ENCODE assay signal across 11 mouse cellular contexts in the genomic region with DNA sequence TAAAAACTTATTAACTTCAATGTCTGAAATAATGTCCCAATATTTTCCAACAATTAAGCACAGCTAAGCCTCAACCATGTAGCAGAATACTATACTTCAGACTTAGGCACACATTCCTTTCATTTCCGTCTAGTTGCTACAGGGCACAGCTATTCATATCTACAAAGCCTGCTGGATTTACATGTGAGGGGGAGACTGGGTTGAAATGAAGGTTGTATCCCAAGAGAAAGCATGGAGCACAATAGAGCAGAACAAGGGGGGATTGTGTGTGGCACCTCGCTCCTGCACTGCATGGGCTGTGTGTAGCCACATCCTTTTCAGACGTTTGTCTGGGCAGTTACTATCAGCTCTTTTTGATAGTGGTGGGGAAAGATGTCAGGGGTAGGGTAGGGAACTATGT.
DNase-seq lines count a peak whose midpoint lies in the region; ATAC-seq and TF ChIP-seq lines count a peak whose summit lies in the region.
"Had no signal": no experiment of that assay in that cellular context is flagged by ENCODE, and none has a peak within 500 bp of the region (broad histone marks: within the 10 kb centered on the region; RNA-seq: fewer than 3 reads in every experiment).

No protein-coding gene starts in this region.

- no peaks in the 10 kb centered on the region for H3K36me3 ChIP-seq in midbrain, embryonic 10.5 days
- H3K36me3 ChIP-seq in midbrain, postnatal 0 days (ENCODE audit: insufficient read depth, low read length), result no peaks in the 10 kb centered on the region
- H3K36me3 ChIP-seq in hindbrain, embryonic 10.5 days, result no peaks in the 10 kb centered on the region
- no peaks in the 10 kb centered on the region for H3K36me3 ChIP-seq in neural tube, embryonic 15.5 days
- H3K36me3 ChIP-seq: liver, embryonic 13.5 days had no signal

- no peak overlapping the region for H3K9ac ChIP-seq in midbrain, postnatal 0 days (replicated peaks; ENCODE audit: low read length, poor library complexity, severe bottlenecking)
- no peak overlapping the region for H3K9ac ChIP-seq in neural tube, embryonic 15.5 days (replicated peaks)
- H3K9ac ChIP-seq: liver, embryonic 13.5 days had no signal

- no peak overlapping the region for H3K4me3 ChIP-seq in midbrain, embryonic 10.5 days
- H3K4me3 ChIP-seq in midbrain, postnatal 0 days (ENCODE audit: low read depth, low read length), result no peak overlapping the region
- H3K4me3 ChIP-seq in hindbrain, embryonic 10.5 days, result no peak overlapping the region
- H3K4me3 ChIP-seq in neural tube, embryonic 15.5 days (replicated peaks), result no peak overlapping the region
- H3K4me3 ChIP-seq: liver, embryonic 13.5 days had no signal

- peak overlapping the region; percentile 67 for H3K27ac ChIP-seq in midbrain, embryonic 10.5 days (replicated peaks)
- H3K27ac ChIP-seq in midbrain, postnatal 0 days (ENCODE audit: low read depth, low read length), result no peak overlapping the region
- peak overlapping the region; percentile 76 for H3K27ac ChIP-seq in hindbrain, embryonic 10.5 days
- H3K27ac ChIP-seq in neural tube, embryonic 15.5 days (replicated peaks), result no peak overlapping the region
- H3K27ac ChIP-seq: liver, embryonic 13.5 days had no signal

- DNase-seq in midbrain, embryonic 10.5 days (ENCODE audit: low spot score), result peak; percentile 28
- DNase-seq in midbrain, postnatal 0 days (ENCODE audit: low spot score), result no peak
- peak; percentile 48 for DNase-seq in hindbrain, embryonic 10.5 days (ENCODE audit: low spot score)
- DNase-seq in kidney, postnatal 10 days, result peak; percentile 7
- no peak for DNase-seq in right cerebral cortex, postnatal 10 days (ENCODE audit: low spot score in 2 of 2)
- no peak for DNase-seq in cerebellum, postnatal 14 days
- no peak for DNase-seq in gastrocnemius, adult 8-10 months (ENCODE audit: low spot score in 2 of 2)
- DNase-seq: adrenal gland, postnatal 25 days; liver, embryonic 13.5 days; thymus, postnatal 25 days had no signal

- H3K4me2 ChIP-seq in midbrain, postnatal 0 days (ENCODE audit: low read depth, low read length, poor library complexity, severe bottlenecking), result no peak overlapping the region
- H3K4me2 ChIP-seq in neural tube, embryonic 15.5 days, result no peak overlapping the region
- H3K4me2 ChIP-seq: liver, embryonic 13.5 days had no signal

- peaks cover 66% of the 10 kb centered on the region for H3K4me1 ChIP-seq in midbrain, embryonic 10.5 days
- no peaks in the 10 kb centered on the region for H3K4me1 ChIP-seq in midbrain, postnatal 0 days (ENCODE audit: insufficient read depth, low read length)
- peaks cover 38% of the 10 kb centered on the region for H3K4me1 ChIP-seq in hindbrain, embryonic 10.5 days (replicated peaks)
- H3K4me1 ChIP-seq in neural tube, embryonic 15.5 days, result 0 out of 2 replicates have a peak, but pooled peaks cover 3% of the 10 kb centered on the region
- H3K4me1 ChIP-seq: liver, embryonic 13.5 days had no signal

- ATAC-seq in midbrain, postnatal 0 days (ENCODE audit: low FRiP score), result no peak
- ATAC-seq in neural tube, embryonic 15.5 days (ENCODE audit: low FRiP score), result peak; percentile 41; the same call in 1 of the 2 replicates

- no peaks in the 10 kb centered on the region for H3K27me3 ChIP-seq in midbrain, embryonic 10.5 days (ENCODE audit: low read depth, poor library complexity, severe bottlenecking)
- H3K27me3 ChIP-seq in midbrain, postnatal 0 days (ENCODE audit: insufficient read depth, low read length), result no peaks in the 10 kb centered on the region
- H3K27me3 ChIP-seq in hindbrain, embryonic 10.5 days (ENCODE audit: insufficient read depth, poor library complexity, severe bottlenecking), result no peaks in the 10 kb centered on the region
- H3K27me3 ChIP-seq in neural tube, embryonic 15.5 days (replicated peaks), result no peaks in the 10 kb centered on the region
- H3K27me3 ChIP-seq: liver, embryonic 13.5 days had no signal

- no peak for TF ChIP-seq CTCF in midbrain, postnatal 0 days (IDR thresholded peaks at IDR 0.05)

- no peaks in the 10 kb centered on the region for H3K9me3 ChIP-seq in midbrain, embryonic 10.5 days (replicated peaks)
- H3K9me3 ChIP-seq in midbrain, postnatal 0 days (ENCODE audit: low read length), result no peaks in the 10 kb centered on the region
- no peaks in the 10 kb centered on the region for H3K9me3 ChIP-seq in hindbrain, embryonic 10.5 days
- no peaks in the 10 kb centered on the region for H3K9me3 ChIP-seq in neural tube, embryonic 15.5 days (replicated peaks)
- H3K9me3 ChIP-seq: liver, embryonic 13.5 days had no signal

- 10% methylated on average over 3 of the region's 3 CpGs for WGBS in midbrain, embryonic 10.5 days
- 25% methylated on average over 3 of the region's 3 CpGs for WGBS in midbrain, postnatal 0 days
- 19% methylated on average over 3 of the region's 3 CpGs for WGBS in hindbrain, embryonic 10.5 days
- WGBS in neural tube, embryonic 15.5 days, result 22% methylated on average over 3 of the region's 3 CpGs

Comparison
In these comparisons a context has a peak if more than half of its experiments do, and no peak if none do; other contexts are left out.
1. DNase-seq: peak in midbrain, embryonic 10.5 days (single experiment), hindbrain, embryonic 10.5 days (single experiment) and kidney, postnatal 10 days (single experiment); none in midbrain, postnatal 0 days (single experiment), right cerebral cortex, postnatal 10 days (0 of 2), cerebellum, postnatal 14 days (0 of 2) and gastrocnemius, adult 8-10 months (0 of 2).
2. H3K27ac ChIP-seq: peak in midbrain, embryonic 10.5 days (single experiment) and hindbrain, embryonic 10.5 days (single experiment); none in midbrain, postnatal 0 days (single experiment) and neural tube, embryonic 15.5 days (single experiment).